Mouse (Mus musculus) cerebellum, postnatal 10 days (tissue): ENCODE data around the gene 1600002K03Rik.
"Not testable (repeated sequence)": the region's sequence is repeated elsewhere in the genome, so short reads cannot be mapped to it uniquely, and the experiment has no call there.

Experiments used
- DNase-seq, 2 experiments: peaks; one replicate each; pipeline ENCODE4 v3.0.0; 2021; ENCODE audit warnings: mixed read lengths in 2 of 2

The 1600002K03Rik gene

DNA sequence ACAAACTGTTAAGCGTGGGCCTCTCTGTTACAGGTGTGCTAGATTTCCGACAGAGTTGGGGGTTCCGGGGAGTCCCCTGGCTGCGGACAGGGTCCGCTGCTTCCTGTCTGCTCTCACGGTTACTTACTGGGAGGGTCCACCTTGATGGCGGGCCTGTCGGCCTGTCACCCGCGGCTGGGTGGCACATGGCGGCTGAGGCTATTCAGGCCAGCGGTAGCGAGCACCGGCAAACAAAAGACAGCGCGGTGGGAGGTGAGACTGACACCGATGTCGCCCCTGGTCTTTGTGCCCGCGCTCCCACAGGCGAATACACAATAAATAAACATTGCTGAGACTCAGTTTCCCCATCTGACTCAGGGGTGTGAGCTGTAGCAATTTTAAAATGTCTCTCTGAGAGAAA is 17.3 kb downstream of the 1600002K03Rik start:
- DNase-seq, result no peak

- peak in 1 of 2 experiments; percentile 61 for DNase-seq
Measured at GRCm38 (mm10) chr10:80190491-80191051, 17.8 kb downstream of the 1600002K03Rik start.

DNA sequence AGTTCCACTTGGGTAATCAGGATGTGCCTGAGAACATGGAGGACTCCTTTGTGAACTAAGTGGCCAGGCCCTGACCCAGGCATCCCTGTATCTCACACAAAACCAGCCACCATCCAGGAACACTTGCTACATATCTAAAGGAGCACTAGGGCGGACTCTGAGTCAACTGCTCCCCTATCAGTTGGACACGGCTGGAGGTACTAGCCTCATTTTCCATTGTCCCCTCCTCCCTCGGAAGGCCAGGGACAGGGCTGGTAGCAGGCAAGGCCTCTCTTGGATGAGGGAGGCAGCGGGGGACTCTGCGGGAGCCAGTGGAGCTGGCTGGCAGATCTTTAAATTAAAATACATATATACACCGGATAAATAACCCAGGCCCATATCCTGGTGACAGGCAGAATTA is 21.2 kb downstream of the 1600002K03Rik start:
- no peak for DNase-seq

DNA sequence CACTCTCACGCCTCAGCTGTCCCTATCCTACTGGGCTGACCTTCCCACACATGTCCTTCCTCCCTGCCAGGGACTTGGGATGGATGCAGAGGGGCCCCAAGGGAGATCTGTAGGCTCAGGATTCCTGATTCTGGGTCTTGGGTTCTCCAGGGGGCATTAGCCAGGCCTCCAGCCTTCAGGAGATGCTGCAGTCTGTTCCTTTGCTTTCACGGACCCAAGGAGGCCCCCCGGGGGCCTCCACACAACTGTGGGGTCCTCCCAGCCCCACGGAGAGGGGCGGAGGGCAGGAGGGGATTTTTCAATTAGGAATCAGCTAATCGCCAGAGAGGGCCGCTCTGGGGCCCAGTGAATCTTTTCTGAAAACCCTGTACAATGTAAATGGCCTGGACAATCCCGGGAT is 21.7 kb downstream of the 1600002K03Rik start:
- no peak for DNase-seq

GRCm38 (mm10) chr10:80196167-80196566 is 23.4 kb downstream of the 1600002K03Rik start:
- DNase-seq, result no peak

DNA sequence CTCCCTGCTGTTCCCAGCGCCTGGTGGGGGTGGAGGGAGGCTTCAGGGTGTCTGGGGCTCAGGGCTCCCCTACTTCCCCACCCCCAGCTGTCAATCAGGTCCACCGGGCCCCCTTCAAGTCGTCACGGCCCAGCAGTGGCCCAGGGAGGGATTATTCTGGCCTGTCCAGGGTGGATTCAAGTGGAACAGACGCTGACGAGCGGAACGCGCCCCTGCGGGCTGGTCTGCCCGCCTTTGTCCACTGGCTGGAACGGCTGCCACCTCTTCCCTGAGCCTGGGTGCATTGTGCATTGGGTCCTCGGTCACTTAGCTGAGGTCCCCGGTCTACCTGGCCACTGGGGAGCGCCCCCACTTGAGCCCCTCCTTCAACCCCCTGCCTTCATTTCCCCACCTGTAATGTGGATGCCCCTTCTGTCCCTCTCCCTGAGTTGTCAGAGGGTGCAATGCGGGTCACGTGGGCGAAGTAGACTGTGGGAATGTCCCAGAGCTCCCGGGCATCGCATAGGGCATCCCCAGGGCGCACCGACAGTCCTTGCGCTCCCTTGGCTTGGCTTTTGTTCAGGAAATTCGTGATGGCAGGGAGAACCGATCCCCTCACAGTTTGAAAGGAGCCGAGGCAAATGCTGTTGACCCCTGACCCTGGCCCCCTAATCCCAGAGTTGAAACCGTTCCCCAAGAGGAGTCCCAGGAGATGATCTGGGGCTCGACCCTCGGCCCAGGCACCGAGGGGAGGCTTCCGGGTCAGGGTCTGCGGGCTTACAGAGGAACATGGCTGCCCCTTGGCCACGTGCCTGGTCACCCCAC is 24.2 kb downstream of the 1600002K03Rik start:
- no peak for DNase-seq

- peak; percentile 93 to 95 for DNase-seq
Measured at GRCm38 (mm10) chr10:80199440-80200008, 26.8 kb downstream of the 1600002K03Rik start.

- no peak for DNase-seq
Measured at GRCm38 (mm10) chr10:80200485-80200884, 27.7 kb downstream of the 1600002K03Rik start.

DNA sequence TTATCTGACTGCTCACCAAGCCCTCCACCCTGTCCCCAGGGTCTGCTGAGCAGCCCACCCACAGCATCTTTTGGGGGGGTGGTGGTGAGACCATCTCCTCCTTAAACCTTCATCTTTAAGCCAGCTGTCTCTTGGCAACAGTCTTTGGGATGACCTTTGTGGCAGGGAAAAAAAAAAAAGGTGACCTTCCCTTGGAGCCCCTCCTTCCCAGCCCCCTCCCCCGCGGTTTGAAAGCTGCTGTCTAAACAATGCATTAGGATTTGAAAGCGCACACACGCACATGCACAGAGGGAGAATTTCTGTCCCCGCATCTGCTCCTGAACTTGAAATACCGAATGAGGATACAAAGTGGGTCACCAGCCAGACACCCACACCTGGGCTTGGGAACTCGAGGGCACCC is 31.3 kb downstream of the 1600002K03Rik start:
- no peak for DNase-seq

- DNase-seq, result no peak
Measured at GRCm38 (mm10) chr10:80207201-80207600, 34.5 kb downstream of the 1600002K03Rik start.

GRCm38 (mm10) chr10:80207676-80208075 is 34.9 kb downstream of the 1600002K03Rik start:
- no peak for DNase-seq

- DNase-seq, result no peak
Measured at GRCm38 (mm10) chr10:80208248-80208647, 35.5 kb downstream of the 1600002K03Rik start.

DNA sequence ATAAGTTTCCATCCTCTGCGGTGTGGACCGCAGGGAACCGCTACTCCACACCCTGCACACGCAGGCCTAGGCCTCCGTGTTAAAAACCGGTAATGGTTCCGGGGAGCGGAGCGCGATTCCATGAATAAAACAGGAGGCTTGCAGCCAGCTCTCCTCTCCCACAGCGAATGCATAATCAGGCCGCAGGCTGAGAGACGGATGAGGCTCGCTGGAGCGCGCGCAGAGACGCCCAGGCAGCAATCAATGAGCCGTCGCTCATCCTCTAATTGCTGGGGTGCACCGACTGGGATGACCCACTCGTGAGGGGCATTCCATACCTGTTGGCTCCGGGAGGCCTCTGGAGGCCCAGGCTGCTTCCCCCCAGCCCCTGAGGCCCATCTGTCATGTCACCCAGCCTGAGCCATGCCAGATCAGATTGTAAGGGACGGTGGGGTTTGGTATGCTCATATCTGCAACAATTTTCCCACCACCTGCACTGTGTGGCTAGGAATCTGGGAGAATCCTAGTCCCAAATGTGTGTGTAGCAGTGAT is 36.2 kb downstream of the 1600002K03Rik start:
- peak; percentile 45 to 51 for DNase-seq

DNA sequence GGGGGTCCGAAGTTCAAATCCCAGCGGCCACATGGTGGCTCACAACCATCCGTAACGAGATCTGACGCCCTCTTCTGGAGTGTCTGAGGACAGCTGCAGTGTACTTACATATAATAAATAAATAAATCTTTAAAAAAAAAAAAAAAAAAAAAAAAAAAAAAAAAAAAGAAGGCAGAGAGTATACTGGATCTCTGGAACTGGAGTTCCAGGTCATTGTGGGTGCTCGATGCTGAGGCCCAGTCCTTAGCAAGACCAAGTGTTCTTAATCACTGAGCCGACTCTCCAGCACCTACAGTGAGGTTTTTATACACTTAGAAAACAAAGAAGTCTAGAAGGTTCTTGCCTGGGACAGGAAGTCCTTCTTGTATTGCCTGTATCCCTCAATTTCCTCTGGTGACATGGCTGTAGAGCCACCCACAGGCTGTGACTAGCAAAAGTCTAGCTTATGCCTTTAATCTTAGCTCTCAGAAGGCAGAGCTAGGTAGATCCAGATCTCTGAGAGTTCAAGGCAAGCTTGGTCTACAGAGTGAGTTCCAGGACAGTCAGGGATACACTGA is 38.9 kb downstream of the 1600002K03Rik start:
- not testable (repeated sequence) for DNase-seq

DNA sequence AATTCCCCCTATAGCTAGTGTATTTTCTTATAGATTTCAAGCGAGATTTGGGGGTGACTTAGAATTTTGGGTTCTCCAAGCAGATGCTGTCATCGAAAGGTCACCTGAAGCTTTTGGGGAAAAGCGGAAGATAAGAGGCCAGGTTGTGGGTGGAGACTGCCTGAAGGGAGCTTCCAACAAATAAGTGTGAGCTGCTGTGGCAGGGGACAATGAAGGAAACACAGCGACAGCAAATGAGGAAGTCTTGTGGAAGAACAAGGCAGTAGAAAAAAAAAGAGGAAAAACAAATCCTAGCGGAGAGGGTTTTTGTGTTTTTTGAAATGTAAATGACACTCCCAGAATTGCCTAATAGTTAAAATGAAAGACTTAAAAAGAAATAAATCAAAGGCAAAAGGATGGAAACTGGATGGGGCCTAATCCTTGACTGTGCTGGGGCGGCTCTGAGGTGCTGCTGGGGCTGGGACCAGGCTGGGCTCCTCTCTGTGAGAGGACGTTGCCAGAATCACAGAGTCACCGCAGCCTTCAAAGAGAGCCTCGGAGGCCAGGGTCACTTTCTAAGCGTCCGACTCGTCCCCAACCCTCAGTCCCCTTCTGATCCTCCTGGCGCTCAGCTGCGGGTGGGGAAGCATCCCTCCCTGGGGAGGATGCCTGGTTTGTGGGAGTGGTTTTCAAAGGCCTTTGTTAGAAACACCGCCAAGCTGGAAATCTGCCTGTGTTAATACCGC is 42.5 kb downstream of the 1600002K03Rik start:
- DNase-seq, result no peak

- no peak for DNase-seq
Measured at GRCm38 (mm10) chr10:80220676-80221075, 47.9 kb downstream of the 1600002K03Rik start.

DNA sequence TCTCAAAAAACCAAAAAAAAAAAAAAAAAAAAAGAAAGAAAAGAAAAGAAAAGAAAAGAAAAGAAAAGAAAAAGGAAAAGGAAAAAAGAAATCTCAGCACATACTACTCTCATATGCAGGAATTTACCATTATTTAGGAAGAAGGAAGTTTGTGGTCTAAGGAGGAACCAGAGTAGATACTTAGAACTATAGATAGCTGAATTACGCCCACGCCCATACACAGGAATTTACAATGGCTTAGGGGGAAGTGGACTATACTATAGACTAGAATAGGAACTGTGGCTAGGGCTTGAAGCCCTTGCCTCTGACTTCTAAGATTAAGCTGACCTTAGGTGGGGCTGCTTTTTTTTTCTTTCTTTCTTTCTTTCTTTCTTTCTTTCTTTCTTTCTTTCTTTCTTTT is 50.4 kb downstream of the 1600002K03Rik start:
- DNase-seq, result not testable (repeated sequence)
